Mouse (Mus musculus) ovary, postnatal 10 days (tissue): ENCODE measurements around the gene Spsb4.

Experiments
- DNase-seq: peaks from one replicate; pipeline ENCODE4 v3.0.0; 2022; ENCODE audit warnings: low spot score

The Spsb4 gene

GRCm38 (mm10) chr9:96980037-96980997 lies 38.3 kb downstream of the Spsb4 start:
- DNase-seq, result no peak

GRCm38 (mm10) chr9:96979417-96980030 lies 39.1 kb downstream of the Spsb4 start:
- no peak for DNase-seq

- DNase-seq, result no peak
Measured at GRCm38 (mm10) chr9:96978147-96978782, 40.4 kb downstream of the Spsb4 start.

DNA sequence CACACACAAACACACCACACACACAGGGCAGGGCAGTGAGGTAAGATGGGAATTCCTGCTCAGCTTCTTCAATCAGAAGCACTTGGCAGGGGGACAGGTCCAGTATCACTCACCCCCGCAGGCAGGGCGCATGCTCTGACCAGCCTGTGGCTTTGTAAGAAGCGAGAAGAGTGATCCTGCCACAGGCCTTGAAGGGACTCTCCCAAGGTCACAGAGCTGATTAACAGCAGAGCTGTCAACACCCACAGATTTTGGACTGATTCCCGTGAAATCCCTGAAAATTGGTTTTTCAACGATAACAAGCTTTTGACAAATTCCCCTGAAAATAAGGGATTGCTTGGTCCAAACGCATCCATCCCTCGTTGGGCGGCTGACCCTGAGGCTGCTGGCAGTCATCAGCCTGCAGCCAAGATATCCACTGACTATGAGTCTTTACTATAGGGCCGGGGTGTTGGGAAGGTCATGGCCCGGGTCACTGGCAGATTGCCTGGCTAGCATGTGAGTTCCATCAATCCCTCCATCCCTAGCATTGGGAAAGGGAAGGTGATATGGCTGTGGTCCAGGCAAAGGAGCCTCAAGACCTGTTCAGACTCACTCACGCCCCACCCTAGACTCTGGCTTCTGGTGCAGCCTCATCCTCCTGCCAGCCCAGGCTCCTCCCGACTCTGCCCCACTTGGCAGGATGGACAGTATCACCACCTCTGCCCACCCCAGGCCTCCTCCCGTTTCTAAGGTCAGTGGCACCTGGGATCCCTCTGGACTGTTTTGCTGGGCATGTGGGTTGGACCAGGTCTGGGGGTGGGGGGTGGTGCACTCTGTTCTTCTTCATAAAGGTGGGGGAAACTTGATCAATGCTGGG lies 41.1 kb downstream of the Spsb4 start:
- no peak for DNase-seq

GRCm38 (mm10) chr9:96973091-96973490 lies 45.6 kb downstream of the Spsb4 start:
- no peak for DNase-seq

GRCm38 (mm10) chr9:96971625-96972404 lies 46.8 kb downstream of the Spsb4 start:
- peak; percentile 15 for DNase-seq

- no peak for DNase-seq
Measured at GRCm38 (mm10) chr9:96967516-96967915, 51.1 kb downstream of the Spsb4 start.

DNA sequence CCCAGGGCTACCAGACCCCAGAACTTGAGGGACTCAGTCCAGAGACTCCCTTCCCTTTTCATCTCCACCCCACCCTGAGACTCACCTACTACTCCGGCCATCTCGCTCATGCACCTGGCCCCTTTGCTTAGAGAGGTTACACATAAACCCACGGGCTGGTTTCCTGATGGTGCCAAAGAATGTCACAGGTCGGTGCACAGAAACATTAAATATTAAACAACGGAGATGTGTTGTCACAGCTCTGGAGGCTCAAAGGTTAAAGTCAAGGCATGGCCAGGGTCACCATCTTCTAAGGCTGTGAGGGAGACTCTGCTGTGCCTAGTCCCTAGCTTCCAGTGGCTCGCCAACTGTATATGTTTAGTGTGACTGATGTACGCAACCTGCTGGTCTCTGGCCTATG lies 52.2 kb downstream of the Spsb4 start:
- DNase-seq, result no peak

GRCm38 (mm10) chr9:96963443-96964215 lies 55.0 kb downstream of the Spsb4 start:
- DNase-seq, result no peak

DNA sequence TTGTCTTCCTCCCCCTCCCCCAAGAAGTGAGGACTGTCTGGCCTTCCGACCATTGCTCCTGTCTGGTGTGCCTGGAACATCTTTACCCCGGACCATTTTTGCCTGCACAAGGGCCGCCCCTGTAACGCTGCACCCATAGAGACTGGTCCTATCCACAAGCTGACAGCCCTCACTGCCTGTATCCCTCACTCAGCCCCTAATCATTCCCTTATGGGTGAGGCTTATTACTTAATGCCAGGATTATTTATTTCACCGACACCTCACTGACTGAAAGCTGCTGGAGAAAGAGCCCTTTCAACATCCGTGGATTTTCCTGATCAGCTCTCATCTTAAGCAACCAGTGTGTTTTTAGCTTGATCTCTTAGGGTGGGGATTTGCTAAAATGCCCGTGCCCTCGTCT lies 55.9 kb downstream of the Spsb4 start:
- no peak for DNase-seq

- no peak for DNase-seq
Measured at GRCm38 (mm10) chr9:96961986-96962701, 56.5 kb downstream of the Spsb4 start.

DNA sequence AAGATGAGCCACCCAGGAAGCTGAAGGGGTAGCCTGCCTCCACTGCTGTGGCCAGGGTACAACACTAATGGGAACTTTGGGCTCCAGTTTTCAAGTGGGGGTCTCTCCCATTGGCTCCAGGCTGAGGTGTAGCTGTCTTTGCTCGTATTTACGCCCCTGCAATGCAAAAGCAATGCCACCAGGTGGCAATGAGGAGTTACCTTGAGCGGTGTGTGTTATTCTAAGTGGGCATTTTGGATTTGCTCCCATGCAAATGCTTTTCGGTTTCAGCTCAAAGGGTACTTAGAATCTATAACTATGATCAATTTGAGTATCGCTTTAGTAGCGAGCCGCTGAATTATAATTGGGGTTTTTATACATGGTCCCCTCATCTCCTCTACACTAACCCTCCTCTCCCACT lies 57.6 kb downstream of the Spsb4 start:
- no peak for DNase-seq

DNA sequence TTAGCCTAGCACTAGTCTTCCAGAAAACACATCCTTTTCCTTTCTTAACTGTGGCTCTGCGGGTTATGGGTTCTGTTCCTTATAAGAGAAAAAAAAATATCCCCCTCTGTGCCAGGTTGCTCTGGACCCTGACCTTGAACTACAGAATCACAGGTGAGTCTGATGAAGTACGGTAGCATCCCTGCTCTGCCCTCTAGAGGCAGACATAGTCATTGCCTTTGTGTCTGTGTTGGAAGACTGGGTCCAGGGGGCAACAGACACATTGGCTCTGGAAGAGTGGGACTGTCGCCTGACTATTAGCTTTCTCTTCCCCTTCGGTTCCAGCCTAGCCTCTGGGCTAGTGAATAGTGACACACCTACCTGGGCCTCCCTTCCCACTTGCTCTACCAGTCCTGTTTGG lies 58.4 kb downstream of the Spsb4 start:
- no peak for DNase-seq

DNA sequence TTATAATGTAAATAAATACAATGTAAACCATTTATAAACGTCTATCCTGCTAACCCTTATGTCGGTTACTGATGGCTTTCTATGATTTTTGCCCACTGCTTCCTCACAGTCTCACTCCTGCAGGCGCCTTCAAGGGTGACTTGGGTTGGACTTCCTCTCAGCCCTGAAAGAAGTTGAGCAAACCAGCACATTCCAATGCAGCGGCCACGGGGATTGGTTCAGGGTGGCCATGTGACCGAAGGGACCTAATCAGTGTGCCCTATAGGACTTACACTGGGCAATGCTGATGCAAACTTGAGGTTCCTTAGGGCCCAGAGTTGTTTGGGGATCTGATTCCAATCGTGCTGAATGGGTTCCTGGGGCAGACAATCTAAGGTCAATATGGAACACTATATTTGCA lies 59.2 kb downstream of the Spsb4 start:
- DNase-seq, result no peak

DNA sequence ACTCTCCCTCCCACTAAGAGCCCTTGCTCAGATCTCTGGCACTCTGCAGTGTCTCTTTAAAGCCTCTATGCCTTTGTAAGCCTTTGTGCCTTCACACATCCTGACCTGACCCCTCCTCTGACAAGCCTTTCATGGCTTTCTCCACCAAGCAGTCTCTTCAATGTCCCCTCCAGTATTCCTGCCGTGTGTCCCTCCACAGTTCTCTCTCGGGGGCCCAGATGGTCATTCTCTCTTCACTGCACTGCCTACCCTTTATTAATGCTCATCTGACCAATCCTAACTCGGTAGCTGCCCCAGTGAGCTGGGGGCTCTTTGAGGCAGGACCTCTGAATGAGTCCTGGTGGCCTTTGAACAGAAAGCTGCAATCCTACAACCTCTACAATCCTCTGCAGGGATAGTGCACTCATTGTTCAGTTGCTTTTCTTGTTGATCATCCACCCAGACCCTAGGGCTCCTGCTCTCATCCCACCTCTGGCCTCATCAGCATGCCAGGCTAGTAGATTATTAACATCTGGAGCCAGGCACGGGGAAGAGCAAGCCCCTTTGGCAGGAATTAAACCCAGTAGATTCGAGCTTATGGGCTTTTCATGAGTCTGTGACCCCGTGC lies 60.5 kb downstream of the Spsb4 start:
- DNase-seq, result no peak

GRCm38 (mm10) chr9:96957298-96957865 lies 61.3 kb downstream of the Spsb4 start:
- DNase-seq, result no peak

DNA sequence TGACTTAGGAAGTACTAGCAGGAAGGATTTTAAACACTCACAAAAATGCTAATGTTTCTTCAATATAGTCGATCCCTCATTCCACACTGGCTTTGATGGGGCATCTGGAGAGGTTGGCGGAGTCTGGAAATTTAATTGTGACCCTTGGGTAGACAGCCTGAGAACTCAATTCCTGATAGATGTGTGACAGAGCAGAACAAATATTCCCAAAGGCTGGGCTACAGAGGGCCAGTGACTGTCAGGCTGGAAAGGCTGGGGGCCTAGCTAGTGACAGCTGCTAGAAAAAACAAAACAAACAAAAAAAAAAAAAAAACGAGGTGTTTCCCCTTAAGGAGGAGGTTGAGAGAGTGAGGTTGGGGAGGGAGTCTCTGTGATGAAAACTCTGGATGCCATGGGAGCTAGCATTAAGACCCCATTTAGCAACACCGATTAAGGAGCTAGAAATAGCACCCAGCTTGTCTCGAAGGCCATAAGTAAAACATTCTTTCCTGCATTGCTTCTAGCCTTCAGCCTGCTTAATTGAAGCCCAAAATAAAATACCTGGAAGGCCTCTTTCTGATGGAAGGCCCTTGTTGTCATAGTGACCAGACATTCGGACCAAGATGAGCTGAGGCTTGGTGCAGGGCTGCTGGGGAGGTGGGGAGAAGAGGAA lies 61.9 kb downstream of the Spsb4 start:
- no peak for DNase-seq

- DNase-seq, result no peak
Measured at GRCm38 (mm10) chr9:96954063-96954809, 64.4 kb downstream of the Spsb4 start.
